Mouse (Mus musculus): ENCODE measurements around the gene Sel1l2. TPM values are rescaled to one million over a fixed set of nuclear protein-coding genes. Genes with fewer than 3 reads are reported as not detected.
"Not testable (repeated sequence)": the region's sequence is repeated elsewhere in the genome, so short reads cannot be mapped to it uniquely, and the experiment has no call there.

Gene Sel1l2
- polyA plus RNA-seq, 1 experiment = not detected

GRCm38 (mm10) chr2:140214519-140215027, 174.9 kb downstream of the Sel1l2 start:
- no peak for DNase-seq (ENCODE audit: low spot score)

GRCm38 (mm10) chr2:140203756-140204155, 185.8 kb downstream of the Sel1l2 start:
- DNase-seq (ENCODE audit: low spot score) = no peak

DNA sequence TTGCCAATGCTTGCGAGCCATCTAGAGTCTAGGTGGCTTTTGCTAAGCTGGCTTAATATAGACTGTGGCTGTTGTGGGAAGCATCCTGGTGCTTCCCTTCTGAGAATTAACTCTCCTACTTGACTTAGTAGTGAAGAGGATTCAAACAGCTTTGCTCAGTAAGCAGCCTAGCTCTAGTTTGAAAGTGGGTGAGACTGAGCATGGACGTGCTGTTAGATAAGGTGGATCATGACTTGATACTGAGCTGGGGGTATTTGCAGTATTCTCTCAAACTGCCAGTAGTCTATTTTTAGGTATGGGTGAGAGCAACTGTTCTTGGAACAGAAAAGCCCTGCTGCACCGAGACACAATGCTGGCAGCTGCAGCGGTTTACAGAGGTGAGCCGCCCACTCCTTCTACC, 186.9 kb downstream of the Sel1l2 start:
- DNase-seq (ENCODE audit: low spot score) = no peak

DNA sequence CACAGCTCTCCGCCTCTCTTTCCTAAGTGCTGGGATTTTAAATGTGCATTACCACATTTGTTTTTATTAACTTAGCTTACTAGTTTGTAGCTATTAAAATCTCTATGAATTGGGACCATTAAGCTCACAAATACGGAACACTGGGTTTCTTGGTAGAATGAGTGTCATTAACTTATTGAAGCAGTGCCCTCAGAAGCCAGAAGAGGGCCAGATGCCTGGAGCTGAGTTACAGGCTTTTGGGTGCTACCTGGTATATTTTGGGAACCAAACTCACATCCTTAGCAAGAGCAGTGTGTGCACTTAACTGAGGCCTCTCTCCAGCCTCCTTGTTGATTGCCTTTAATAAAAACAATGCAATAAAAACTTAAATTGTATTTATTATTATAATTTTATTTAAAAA, 188.8 kb downstream of the Sel1l2 start:
- no peak for DNase-seq (ENCODE audit: low spot score)

- DNase-seq (ENCODE audit: low spot score) = not testable (repeated sequence)
Observed at GRCm38 (mm10) chr2:140185685-140186210, 203.8 kb downstream of the Sel1l2 start.

Other genes with a start within 250 kb of the Sel1l2 start
- gene Gm17374, start 237.7 kb downstream of the Sel1l2 start, polyA plus RNA-seq (2012; rRNA removed) = not detected in 2 replicates
- gene Esf1, start 219.1 kb downstream of the Sel1l2 start, polyA plus RNA-seq (2012; rRNA removed) = 5.9 and 9.5 TPM in 2 replicates
- gene Ndufaf5, start 219.1 kb downstream of the Sel1l2 start, polyA plus RNA-seq (2012; rRNA removed) = 13.5 and 14.3 TPM in 2 replicates
- 3.5 and 4.4 TPM in 2 replicates for gene Macrod2, start 5.6 kb upstream of the Sel1l2 start, polyA plus RNA-seq (2012; rRNA removed)

Data from urinary bladder, adult 2 months (tissue).